Mouse (Mus musculus) forebrain, embryonic 15.5 days (tissue): ENCODE results near the gene Gm49378. TPM values are rescaled to one million over a fixed set of nuclear protein-coding genes. Genes with fewer than 3 reads are reported as not detected.

Source experiments
- ATAC-seq: fragments of 200-750 bp; cut with Nextera tagmentation; replicated peaks from 2 replicates; pipeline ENCODE4 v1.8.0; 2017; ENCODE audit warnings: mild to moderate bottlenecking, moderate TSS enrichment, moderate library complexity
- H3K27ac ChIP-seq: fragments of 300-500 bp; sonication (generic); replicated peaks from 2 replicates; pipeline ENCODE4 v1.5.1; 2015; ENCODE audit warnings: mild to moderate bottlenecking, inconsistent platforms
- H3K27me3 ChIP-seq: fragments of 300-500 bp; sonication (generic); 2 replicates; pipeline ENCODE4 v1.6.1; 2015; ENCODE audit warnings: inconsistent platforms
- H3K36me3 ChIP-seq: fragments of 300-500 bp; sonication (generic); 2 replicates; pipeline ENCODE4 v1.6.1; 2015; ENCODE audit warnings: mild to moderate bottlenecking, inconsistent platforms
- H3K4me1 ChIP-seq: fragments of 300-500 bp; sonication (generic); 2 replicates; pipeline ENCODE4 v1.6.1; 2015; ENCODE audit warnings: inconsistent platforms
- H3K4me2 ChIP-seq: fragments of 300-500 bp; sonication (generic); replicated peaks from 2 replicates; pipeline ENCODE4 v1.6.1; 2015; ENCODE audit warnings: mild to moderate bottlenecking, inconsistent platforms
- H3K4me3 ChIP-seq: fragments of 300-500 bp; sonication (generic); 2 replicates; pipeline ENCODE4 v1.5.1; 2015; ENCODE audit warnings: mild to moderate bottlenecking, inconsistent platforms
- H3K9ac ChIP-seq: fragments of 300-500 bp; sonication (generic); replicated peaks from 2 replicates; pipeline ENCODE4 v1.6.1; 2015; ENCODE audit warnings: mild to moderate bottlenecking, inconsistent platforms
- H3K9me3 ChIP-seq: fragments of 300-500 bp; sonication (generic); 2 replicates; pipeline ENCODE4 v1.6.1; 2016; ENCODE audit warnings: inconsistent platforms
- WGBS: fragments of 180-500 bp; shearing (Covaris S2); methylation state at CpG from one replicate; pipeline ENCODE4 v1.1.7; 2015; ENCODE audit warnings: mixed read lengths; 5-methylcytosine and 5-hydroxymethylcytosine counted together
- polyA plus RNA-seq: library from polyadenylated mRNA; unstranded; fragments of >200 nt; fragmentation: Nextera tagmentation; extraction: Ambion mirVana; gene quantifications from 2 replicates; pipeline ENCODE4 v1.2.1, GENCODE M21; 2015

Gene Gm49378
- 1.4 and 2.0 TPM in 2 replicates for polyA plus RNA-seq

GRCm38 (mm10) chr14:55637795-55638194 lies at the start of gene Gm49378:
Gene Gm49378, minus strand, starts transcription at chr14:55637895.
- H3K36me3 ChIP-seq, result peaks cover 56% of the 10 kb centered on the region
- H3K27me3 ChIP-seq, result no peaks in the 10 kb centered on the region
- H3K4me3 ChIP-seq, result no peak within 1 kb of the TSS
- H3K4me1 ChIP-seq, result peaks cover 25% of the 10 kb centered on the region
- 94% methylated on average over 9 of the region's 9 CpGs for WGBS
- no peak for ATAC-seq
- H3K27ac ChIP-seq, result no peak within 1 kb of the TSS
- H3K9me3 ChIP-seq, result no peaks in the 10 kb centered on the region
- no peak within 1 kb of the TSS for H3K9ac ChIP-seq
- no peak within 1 kb of the TSS for H3K4me2 ChIP-seq

- H3K36me3 ChIP-seq, result peaks cover 27% of the 10 kb centered on the region
- peak; percentile 45; the same call in 1 of the 2 replicates for ATAC-seq
- H3K4me2 ChIP-seq, result peak overlapping the region; percentile 90
- peak overlapping the region; percentile 73 for H3K27ac ChIP-seq
- H3K4me1 ChIP-seq, result peaks cover 11% of the 10 kb centered on the region
- no peaks in the 10 kb centered on the region for H3K27me3 ChIP-seq
- no peaks in the 10 kb centered on the region for H3K9me3 ChIP-seq
- WGBS, result 6% methylated on average over 3 of the region's 3 CpGs
- peak overlapping the region; percentile 66 for H3K9ac ChIP-seq
- H3K4me3 ChIP-seq, result peak overlapping the region; percentile 79
Observed at GRCm38 (mm10) chr14:55682118-55682493, 44.4 kb upstream of the Gm49378 start.

- ATAC-seq, result peak; percentile 98
- under 1% methylated on average over 66 of the region's 66 CpGs for WGBS
Observed at GRCm38 (mm10) chr14:55681160-55682117, 43.7 kb upstream of the Gm49378 start, which contains the start of gene Tinf2. Gene Tinf2, minus strand, starts transcription at chr14:55681820.

DNA sequence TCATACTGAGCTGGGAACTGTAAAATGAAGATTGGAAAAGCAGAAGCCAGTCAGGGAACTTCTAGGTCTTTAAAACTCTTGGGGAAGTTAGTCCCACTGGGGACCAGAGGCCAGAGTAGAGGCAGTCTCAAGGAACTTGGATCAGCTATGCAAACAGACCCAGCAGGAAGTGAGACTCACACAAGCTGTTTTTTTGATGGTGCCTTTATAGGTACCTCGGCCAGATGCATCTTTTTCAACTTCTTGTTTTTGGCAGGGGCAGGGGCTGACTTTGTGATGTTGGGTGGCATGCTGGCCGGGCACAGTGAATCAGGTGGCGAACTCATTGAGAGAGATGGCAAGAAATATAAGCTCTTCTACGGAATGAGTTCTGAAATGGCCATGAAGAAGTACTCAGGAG lies 39.9 kb upstream of the Gm49378 start:
- Histone ChIP-seq H3K9me3 (no peaks in the 10 kb centered on the region), H3K27me3 (no peaks in the 10 kb centered on the region), H3K4me3 (no peak overlapping the region), H3K9ac (no peak overlapping the region), H3K27ac (no peak overlapping the region), H3K4me2 (no peak overlapping the region), H3K4me1 (peaks cover 16% of the 10 kb centered on the region), H3K36me3 (peaks cover 47% of the 10 kb centered on the region)
- no peak for ATAC-seq
- 84% methylated on average over 4 of the region's 4 CpGs for WGBS

More at GRCm38 (mm10) chr14:55681160-55682117, 43.7 kb upstream of the Gm49378 start, which contains the start of gene Tinf2:
- Histone ChIP-seq H3K4me3 (peak within 1 kb of the TSS; percentile 79), H3K36me3 (peaks cover 34% of the 10 kb centered on the region), H3K9ac (peak within 1 kb of the TSS; percentile 66), H3K27ac (peak within 1 kb of the TSS; percentile 73), H3K4me1 (peaks cover 11% of the 10 kb centered on the region), H3K27me3 (no peaks in the 10 kb centered on the region), H3K4me2 (peak within 1 kb of the TSS; percentile 90), H3K9me3 (no peaks in the 10 kb centered on the region)

GRCm38 (mm10) chr14:55672741-55673060 lies 35.0 kb upstream of the Gm49378 start:
- Histone ChIP-seq H3K9ac (peak overlapping the region; percentile 47), H3K27me3 (no peaks in the 10 kb centered on the region), H3K4me3 (peak overlapping the region; percentile 70), H3K4me2 (peak overlapping the region; percentile 55), H3K27ac (no peak overlapping the region), H3K4me1 (peaks cover 34% of the 10 kb centered on the region), H3K9me3 (no peaks in the 10 kb centered on the region), H3K36me3 (peaks cover 27% of the 10 kb centered on the region)
- ATAC-seq, result no peak
- WGBS, result 79% methylated on average over 7 of the region's 7 CpGs

DNA sequence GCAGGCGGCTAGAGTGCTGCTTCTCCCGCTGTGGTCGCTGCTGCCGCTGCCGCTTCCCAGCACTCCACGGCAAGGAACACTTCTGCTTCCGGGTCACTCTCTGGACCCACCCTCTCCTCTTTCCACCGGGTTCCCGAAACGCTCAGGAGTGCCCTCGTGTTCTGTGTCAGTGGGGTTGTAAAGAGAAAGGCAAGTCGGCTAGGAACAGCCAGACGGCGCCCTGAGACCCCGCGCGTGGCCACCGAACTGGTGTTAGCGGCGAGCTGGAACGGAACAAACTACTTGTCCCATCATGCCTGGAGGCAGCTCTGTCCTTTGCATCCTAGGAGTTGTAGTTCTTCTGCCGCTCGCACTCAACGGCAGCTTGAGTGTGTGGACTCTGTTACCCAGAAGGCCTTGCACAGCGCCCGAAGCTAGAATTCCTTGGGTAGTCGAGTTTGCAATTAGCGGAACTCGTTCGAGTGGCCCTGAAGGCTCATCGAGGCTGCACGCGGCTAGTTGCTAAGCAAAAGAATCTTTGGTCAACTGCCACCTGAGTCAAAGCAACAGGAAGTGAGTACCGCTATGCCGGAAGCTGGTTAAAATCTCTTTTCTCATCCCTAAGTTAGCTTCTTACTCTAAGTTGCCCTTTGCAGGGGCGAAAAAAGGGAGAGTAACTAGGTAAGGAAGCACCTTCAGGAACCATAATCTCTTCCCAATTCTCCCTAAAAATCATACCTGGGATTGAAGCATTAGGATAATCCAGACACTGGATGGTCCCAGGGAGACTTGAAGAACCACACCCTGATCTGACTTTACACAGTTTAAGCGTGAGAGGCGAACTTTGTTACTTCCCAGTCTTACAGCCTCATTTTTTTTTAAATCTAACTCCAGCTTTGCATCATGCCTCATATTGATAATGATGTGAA lies 34.4 kb upstream of the Gm49378 start, which contains the start of the genes Gmpr2 and Nedd8:
Gmpr2 (plus strand) TSS at position 109 of the 908 bp plus-strand sequence.
Nedd8 (minus strand) TSS at position 292 of the 908 bp plus-strand sequence.
- Histone ChIP-seq H3K27me3 (no peaks in the 10 kb centered on the region), H3K27ac (peak within 1 kb of the TSS; percentile 90), H3K9me3 (no peaks in the 10 kb centered on the region), H3K4me1 (peaks cover 34% of the 10 kb centered on the region), H3K36me3 (peaks cover 21% of the 10 kb centered on the region), H3K9ac (peak within 1 kb of the TSS; percentile 70), H3K4me3 (peak within 1 kb of the TSS; percentile 70), H3K4me2 (peak within 1 kb of the TSS; percentile 83)
- WGBS, result under 1% methylated on average over 38 of the region's 38 CpGs
- ATAC-seq, result peak; percentile 99

DNA sequence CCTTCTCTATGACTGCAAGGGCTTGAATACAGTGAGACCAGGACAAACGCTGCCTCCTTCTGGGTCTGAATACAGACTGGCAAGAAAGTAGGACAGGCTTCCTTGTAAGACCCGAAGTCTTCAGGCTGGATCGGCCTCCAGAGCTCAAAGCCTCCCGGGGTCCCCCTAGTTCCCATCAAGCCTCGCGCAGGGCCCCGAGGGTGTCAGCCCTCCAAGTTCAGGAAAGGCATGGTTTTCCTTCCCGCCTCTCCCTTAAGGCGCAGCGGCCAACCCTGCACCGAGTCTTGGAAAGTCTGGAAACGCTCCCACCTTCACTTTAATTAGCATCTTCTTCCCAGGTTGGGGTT lies 33.8 kb upstream of the Gm49378 start:
- Histone ChIP-seq H3K4me1 (peaks cover 34% of the 10 kb centered on the region), H3K27me3 (no peaks in the 10 kb centered on the region), H3K27ac (peak overlapping the region; percentile 90), H3K4me3 (peak overlapping the region; percentile 70), H3K4me2 (peak overlapping the region; percentile 83), H3K9ac (peak overlapping the region; percentile 70), H3K9me3 (no peaks in the 10 kb centered on the region), H3K36me3 (peaks cover 15% of the 10 kb centered on the region)
- peak; percentile 71 for ATAC-seq
- under 1% methylated on average over 12 of the region's 12 CpGs for WGBS

DNA sequence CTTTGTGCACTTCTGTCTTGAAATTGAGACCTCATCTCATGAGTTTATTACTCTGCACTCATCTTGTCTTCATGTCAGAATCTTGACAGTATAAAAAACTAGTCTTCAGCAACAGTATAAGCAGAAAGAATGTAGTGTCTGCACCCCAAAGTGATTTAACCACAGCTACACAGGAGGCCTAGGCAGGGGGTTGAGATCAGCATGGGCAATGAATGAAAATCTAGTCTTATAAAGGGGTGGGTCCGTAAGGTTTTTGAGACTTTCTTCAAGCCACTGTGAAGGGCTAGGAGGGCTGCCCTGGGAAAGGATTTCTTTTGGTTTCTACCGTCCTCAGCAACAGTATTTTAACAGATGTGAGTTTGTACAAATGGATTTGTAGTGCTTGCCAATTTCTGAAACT lies 22.9 kb upstream of the Gm49378 start:
- Histone ChIP-seq H3K4me3 (peak overlapping the region; percentile 66), H3K36me3 (peaks cover 32% of the 10 kb centered on the region), H3K27me3 (no peaks in the 10 kb centered on the region), H3K9me3 (no peaks in the 10 kb centered on the region), H3K9ac (no peak overlapping the region), H3K4me1 (peaks cover 10% of the 10 kb centered on the region), H3K4me2 (peak overlapping the region; percentile 56), H3K27ac (peak overlapping the region; percentile 86)
- no peak; the same call in 1 of the 2 replicates for ATAC-seq
- 35% methylated on average over 2 of the region's 2 CpGs for WGBS

DNA sequence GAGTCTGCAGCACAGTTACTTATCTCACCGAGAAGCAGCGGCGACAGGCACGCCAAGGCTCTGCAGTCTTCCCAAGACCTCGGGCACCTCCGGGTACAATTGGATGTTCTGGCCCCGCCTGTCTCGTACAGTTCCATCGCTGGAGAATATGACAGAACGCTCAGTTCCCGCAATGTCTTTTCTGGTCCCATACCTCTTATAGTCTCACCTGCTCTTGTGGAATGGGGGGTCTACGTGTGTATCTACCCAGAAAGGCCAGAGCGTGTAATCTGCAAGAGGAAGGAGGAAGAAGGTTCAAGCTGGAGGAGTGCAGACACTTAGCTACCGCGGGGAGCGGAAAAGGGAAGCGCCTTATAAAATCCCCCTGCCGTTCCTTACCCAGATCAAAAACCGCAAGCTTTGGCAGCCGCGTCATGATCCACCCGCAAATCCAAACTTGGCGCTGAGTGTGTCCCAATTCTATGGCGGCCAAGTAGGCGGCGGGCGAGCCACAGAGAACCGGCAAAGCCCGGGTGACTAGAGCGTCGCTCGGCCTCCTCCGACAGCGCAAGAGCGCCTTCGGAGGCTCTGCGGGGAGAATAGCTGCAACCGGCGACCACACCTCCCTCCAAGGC lies 22.4 kb upstream of the Gm49378 start, which contains the start of gene Mdp1:
Mdp1 (minus strand) TSS at position 549 of the 614 bp plus-strand sequence.
- peak within 1 kb of the TSS; percentile 56 for H3K4me2 ChIP-seq
- peak within 1 kb of the TSS; percentile 86 for H3K27ac ChIP-seq
- ATAC-seq, result peak; percentile 96
- WGBS, result under 1% methylated on average over 39 of the region's 39 CpGs
- no peaks in the 10 kb centered on the region for H3K27me3 ChIP-seq
- peak within 1 kb of the TSS; percentile 66 for H3K4me3 ChIP-seq
- H3K9ac ChIP-seq, result peak within 1 kb of the TSS; percentile 76
- no peaks in the 10 kb centered on the region for H3K9me3 ChIP-seq
- peaks cover 10% of the 10 kb centered on the region for H3K4me1 ChIP-seq
- peaks cover 32% of the 10 kb centered on the region for H3K36me3 ChIP-seq

DNA sequence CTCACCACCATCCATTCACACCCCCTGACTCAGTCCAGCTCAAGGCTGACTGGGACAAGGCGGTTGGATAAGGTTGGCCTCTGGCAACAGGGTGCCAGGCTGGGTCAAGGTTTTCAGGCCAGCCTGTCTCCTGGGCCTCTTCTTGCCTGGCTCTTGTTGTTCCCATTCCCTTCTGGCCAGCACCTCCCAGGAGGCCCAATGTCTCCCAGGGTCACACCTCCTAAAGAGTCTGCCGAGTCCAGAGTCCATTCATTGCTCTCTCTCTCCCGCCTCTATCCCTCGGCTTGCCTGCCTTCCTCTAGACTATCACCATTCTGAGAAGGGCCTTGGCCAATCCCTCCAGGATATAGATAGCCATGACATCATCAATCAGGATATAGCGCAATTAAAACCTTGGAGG lies 20.3 kb upstream of the Gm49378 start:
- H3K9ac ChIP-seq, result no peak overlapping the region
- no peak for ATAC-seq
- no peaks in the 10 kb centered on the region for H3K9me3 ChIP-seq
- H3K27me3 ChIP-seq, result no peaks in the 10 kb centered on the region
- H3K4me1 ChIP-seq, result peaks cover 10% of the 10 kb centered on the region
- peaks cover 26% of the 10 kb centered on the region for H3K36me3 ChIP-seq
- 95% methylated on average over 5 of the region's 5 CpGs for WGBS
- no peak overlapping the region for H3K27ac ChIP-seq
- H3K4me2 ChIP-seq, result no peak overlapping the region
- H3K4me3 ChIP-seq, result no peak overlapping the region

DNA sequence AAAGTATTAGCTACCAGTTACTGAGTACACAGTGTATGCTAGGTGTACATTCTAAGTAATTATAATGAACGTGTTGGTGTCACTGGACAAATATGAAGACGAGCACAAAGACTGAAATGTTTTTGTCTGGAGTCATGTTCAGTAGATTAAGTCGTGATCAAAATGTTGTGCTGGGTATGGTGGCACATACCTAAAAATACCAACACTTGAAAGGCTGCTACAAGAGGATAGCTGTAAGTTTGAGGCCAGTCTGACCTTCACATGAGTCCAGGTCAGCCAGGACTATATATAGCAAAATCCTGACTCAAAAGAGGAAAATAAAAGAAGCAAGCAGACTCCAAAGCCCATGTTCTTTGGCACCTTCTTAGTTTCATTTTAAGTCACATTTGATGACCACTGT lies 19.2 kb upstream of the Gm49378 start:
- Histone ChIP-seq H3K4me3 (no peak overlapping the region), H3K27me3 (no peaks in the 10 kb centered on the region), H3K27ac (no peak overlapping the region), H3K9ac (no peak overlapping the region), H3K4me1 (peaks cover 10% of the 10 kb centered on the region), H3K36me3 (peaks cover 18% of the 10 kb centered on the region), H3K9me3 (no peaks in the 10 kb centered on the region), H3K4me2 (no peak overlapping the region)
- ATAC-seq, result no peak
- 90% methylated on average over 3 of the region's 3 CpGs for WGBS
